Mouse (Mus musculus) liver, embryonic 14.5 days (tissue): Measurements from ENCODE around the gene Emp3. TPM values are rescaled to one million over a fixed set of nuclear protein-coding genes. Genes with fewer than 3 reads are reported as not detected.

Source experiments
- ATAC-seq: fragments of 200-750 bp; cut with Nextera tagmentation; 2 replicates; pipeline ENCODE4 v1.8.0; 2017; ENCODE audit warnings: moderate number of reproducible peaks, mild to moderate bottlenecking, moderate library complexity; ENCODE audit not compliant: insufficient read depth
- DNase-seq, 3 experiments: peaks; one replicate each; pipeline ENCODE4 v3.0.0-alpha.2; 2012 to 2013; ENCODE audit warnings: low read depth in 3 of 3, low spot score in 3 of 3
- H3K27ac ChIP-seq: fragments of 300-500 bp; sonication (generic); 2 replicates; pipeline ENCODE4 v1.5.1; 2014; ENCODE audit warnings: moderate library complexity, mild to moderate bottlenecking, control low read depth, inconsistent platforms
- H3K27me3 ChIP-seq: fragments of 300-500 bp; sonication (generic); 2 replicates; pipeline ENCODE4 v1.6.1; 2014; ENCODE audit warnings: mild to moderate bottlenecking, low read length, moderate library complexity; ENCODE audit not compliant: control insufficient read depth, insufficient read depth
- H3K36me3 ChIP-seq: fragments of 300-500 bp; sonication (generic); replicated peaks from 2 replicates; pipeline ENCODE4 v1.6.1; 2014; ENCODE audit warnings: low read depth; ENCODE audit not compliant: control insufficient read depth, insufficient read depth
- H3K4me1 ChIP-seq, 2 experiments: fragments of 200-500 bp in 1 of 2; fragments of 300-500 bp in 1 of 2; sonication (generic) in 1 of 2; replicated peaks; 2 replicates each; pipeline ENCODE4 v1.6.1; 2012 to 2014; ENCODE audit warnings: antibody characterized with exemption in 1 of 2, inconsistent platforms in 1 of 2, low read length in 1 of 2; ENCODE audit not compliant: control insufficient read depth in 2 of 2, insufficient read depth in 2 of 2
- H3K4me2 ChIP-seq: fragments of 300-500 bp; sonication (generic); 2 replicates; pipeline ENCODE4 v1.6.1; 2014; ENCODE audit warnings: low read depth, mild to moderate bottlenecking, control low read depth, moderate library complexity
- H3K4me3 ChIP-seq, 2 experiments: fragments of 200-500 bp in 1 of 2; fragments of 300-500 bp in 1 of 2; sonication (generic) in 1 of 2; 2 replicates each; pipeline ENCODE4 v1.5.1; 2012 to 2014; ENCODE audit warnings: low read depth in 2 of 2, low read length in 2 of 2, mild to moderate bottlenecking in 2 of 2, control low read depth in 1 of 2, inconsistent platforms in 1 of 2, moderate library complexity in 1 of 2; ENCODE audit not compliant: insufficient read depth in 1 of 2
- H3K9ac ChIP-seq: fragments of 300-500 bp; sonication (generic); replicated peaks from 2 replicates; pipeline ENCODE4 v1.6.1; 2014; ENCODE audit warnings: mild to moderate bottlenecking, control low read depth, moderate library complexity
- H3K9me3 ChIP-seq: fragments of 300-500 bp; sonication (generic); 2 replicates; pipeline ENCODE4 v1.6.1; 2016; ENCODE audit warnings: low read length, mixed read lengths; ENCODE audit not compliant: control insufficient read depth
- CTCF ChIP-seq: IDR thresholded peaks from 2 replicates; pipeline ENCODE4 v1.5.1; 2016; ENCODE audit warnings: antibody characterized with exemption, low read depth, control low read depth
- EP300 ChIP-seq: IDR thresholded peaks from 2 replicates; pipeline ENCODE4 v1.6.1; 2016; ENCODE audit warnings: antibody characterized with exemption, low read depth
- WGBS: fragments of 180-500 bp; shearing (Covaris S2); extraction: QIAGEN DNeasy Blood & Tissue Kit; methylation state at CpG from one replicate; pipeline ENCODE4 v1.1.7; 2014; ENCODE audit not compliant: insufficient replicate concordance; 5-methylcytosine and 5-hydroxymethylcytosine counted together
- polyA plus RNA-seq, 2 experiments: library from polyadenylated mRNA; depleted of rRNA in 1 of 2; stranded (reverse) in 1 of 2; unstranded in 1 of 2; fragments of >200 nt; fragmentation: Nextera tagmentation in 1 of 2; extraction: Ambion mirVana in 1 of 2; gene quantifications; 2 replicates each; pipeline versions ENCODE4 v1.2.1 to v1.2.3; 2012 to 2014

The Emp3 gene
- polyA plus RNA-seq, 2 experiments, result 29.0 to 54.9 TPM

- peak overlapping the region; percentile 45 for H3K4me2 ChIP-seq
- ATAC-seq, result peak; percentile 58
- TF ChIP-seq EP300 (no peak), CTCF (peak; percentile 17; the same call in 1 of the 2 replicates)
- peak; percentile 50 to 62 (median 59) for DNase-seq
- no peak overlapping the region for H3K27ac ChIP-seq
- H3K27me3 ChIP-seq, result no peaks in the 10 kb centered on the region
- H3K4me1 ChIP-seq, result peaks cover 2 to 18% of the 10 kb centered on the region in 2 experiments
- 41% methylated on average over 26 of the region's 26 CpGs for WGBS
- H3K36me3 ChIP-seq, result no peaks in the 10 kb centered on the region
- no peaks in the 10 kb centered on the region for H3K9me3 ChIP-seq
- peak overlapping the region; percentile 53 for H3K9ac ChIP-seq
- peak overlapping the region; percentile 12 to 28 for H3K4me3 ChIP-seq
Observed at GRCm38 (mm10) chr7:45916056-45917003, 4.9 kb downstream of the Emp3 start.

GRCm38 (mm10) chr7:45915011-45915410, 6.2 kb downstream of the Emp3 start:
- H3K4me1 ChIP-seq, result peaks cover 0 to 6% of the 10 kb centered on the region in 2 experiments; a peak in 2 of 4 replicates
- TF ChIP-seq EP300 (no peak), CTCF (no peak)
- no peak overlapping the region for H3K4me2 ChIP-seq
- no peak overlapping the region; the same call in 1 of the 2 replicates for H3K9ac ChIP-seq
- WGBS, result 58% methylated on average over 5 of the region's 5 CpGs
- no peak overlapping the region for H3K27ac ChIP-seq
- H3K27me3 ChIP-seq, result no peaks in the 10 kb centered on the region
- H3K9me3 ChIP-seq, result no peaks in the 10 kb centered on the region
- ATAC-seq (no peak), DNase-seq (no peak)
- no peaks in the 10 kb centered on the region for H3K36me3 ChIP-seq
- H3K4me3 ChIP-seq, result no peak overlapping the region

- DNase-seq, result no peak
Observed at GRCm38 (mm10) chr7:45914067-45914466, 7.1 kb downstream of the Emp3 start.

GRCm38 (mm10) chr7:45909145-45909544, 12.1 kb downstream of the Emp3 start:
- WGBS, result 76% methylated on average over 16 of the region's 16 CpGs
- Histone ChIP-seq H3K36me3 (no peaks in the 10 kb centered on the region; the same call in 1 of the 2 replicates), H3K27ac (no peak overlapping the region)

More at GRCm38 (mm10) chr7:45914067-45914466, 7.1 kb downstream of the Emp3 start:
- WGBS, result 68% methylated on average over 6 of the region's 6 CpGs
- Histone ChIP-seq H3K9me3 (no peaks in the 10 kb centered on the region), H3K27ac (no peak overlapping the region), H3K36me3 (no peaks in the 10 kb centered on the region), H3K4me3 (no peak overlapping the region), H3K9ac (no peak overlapping the region), H3K4me2 (no peak overlapping the region), H3K27me3 (no peaks in the 10 kb centered on the region), H3K4me1 (peaks cover 0 to 2% of the 10 kb centered on the region in 2 experiments; a peak in 2 of 4 replicates)
- no peak for ATAC-seq
- TF ChIP-seq EP300 (no peak), CTCF (no peak)

GRCm38 (mm10) chr7:45908384-45908783, 12.8 kb downstream of the Emp3 start:
- H3K27ac ChIP-seq, result no peak overlapping the region
- H3K9ac ChIP-seq, result no peak overlapping the region
- no peak overlapping the region for H3K4me2 ChIP-seq
- no peaks in the 10 kb centered on the region for H3K4me1 ChIP-seq
- ATAC-seq, result no peak
- H3K27me3 ChIP-seq, result no peaks in the 10 kb centered on the region
- no peaks in the 10 kb centered on the region for H3K9me3 ChIP-seq
- no peak for DNase-seq
- no peak for TF ChIP-seq EP300
- TF ChIP-seq CTCF, result no peak
- H3K4me3 ChIP-seq, result no peak overlapping the region
- no peaks in the 10 kb centered on the region; the same call in 1 of the 2 replicates for H3K36me3 ChIP-seq

More at GRCm38 (mm10) chr7:45909145-45909544, 12.1 kb downstream of the Emp3 start:
- no peaks in the 10 kb centered on the region for H3K9me3 ChIP-seq
- H3K9ac ChIP-seq, result no peak overlapping the region
- H3K4me3 ChIP-seq, result no peak overlapping the region
- ATAC-seq (no peak), DNase-seq (no peak)
- no peak overlapping the region for H3K4me2 ChIP-seq
- no peaks in the 10 kb centered on the region for H3K4me1 ChIP-seq
- H3K27me3 ChIP-seq, result no peaks in the 10 kb centered on the region
- TF ChIP-seq EP300, result no peak
- no peak for TF ChIP-seq CTCF
